Mouse (Mus musculus) layer of hippocampus, adult 18-20 months (tissue): ENCODE results near the gene Olfr1371. TPM values are rescaled to one million over a fixed set of nuclear protein-coding genes. Genes with fewer than 3 reads are reported as not detected.
"Not testable (repeated sequence)": the region's sequence is repeated elsewhere in the genome, so short reads cannot be mapped to it uniquely, and the experiment has no call there.

Experiments used
- DNase-seq, 2 experiments: peaks; one replicate each; pipeline ENCODE4 v3.0.0; 2022; ENCODE audit warnings: low spot score in 2 of 2
- total RNA-seq, 2 experiments: library from RNA; stranded (reverse); gene quantifications; 2 replicates each; pipeline ENCODE4 v1.2.3; 2021

Olfr1371 gene
- total RNA-seq, 2 experiments from 2014 or later: not detected

- no peak for DNase-seq
Observed at GRCm38 (mm10) chr11:52225986-52226599, 12.3 kb upstream of the Olfr1371 start.

GRCm38 (mm10) chr11:52223968-52224682 lies 10.3 kb upstream of the Olfr1371 start:
- no peak for DNase-seq

GRCm38 (mm10) chr11:52222891-52223290 lies 9.1 kb upstream of the Olfr1371 start:
- no peak for DNase-seq

GRCm38 (mm10) chr11:52221921-52222320 lies 8.1 kb upstream of the Olfr1371 start:
- DNase-seq: not testable (repeated sequence)

- peak; percentile 30 to 83 for DNase-seq
Observed at GRCm38 (mm10) chr11:52220282-52220681, 6.5 kb upstream of the Olfr1371 start.

GRCm38 (mm10) chr11:52196496-52197023 lies 17.2 kb downstream of the Olfr1371 start:
- DNase-seq: not testable (repeated sequence)

GRCm38 (mm10) chr11:52180651-52181050 lies 33.1 kb downstream of the Olfr1371 start:
- DNase-seq: not testable (repeated sequence)

- not testable (repeated sequence) for DNase-seq
Observed at GRCm38 (mm10) chr11:52179897-52180296, 33.9 kb downstream of the Olfr1371 start.

- DNase-seq: no peak
Observed at GRCm38 (mm10) chr11:52168461-52168860, 45.3 kb downstream of the Olfr1371 start.

- DNase-seq: not testable (repeated sequence)
Observed at GRCm38 (mm10) chr11:52167901-52168302, 45.9 kb downstream of the Olfr1371 start.

GRCm38 (mm10) chr11:52167126-52167525 lies 46.7 kb downstream of the Olfr1371 start:
- DNase-seq: no peak

GRCm38 (mm10) chr11:52163926-52164325 lies 49.9 kb downstream of the Olfr1371 start:
- DNase-seq: no peak

Other genes with a start within 250 kb of the Olfr1371 start
- gene Cdkn2aipnl, start 246.3 kb downstream of the Olfr1371 start, total RNA-seq: 10 to 100 TPM; 40.6 to 44.1 TPM
- 100 to 1,000 TPM; 186 to 195 TPM for gene Ube2b, start 213.2 kb downstream of the Olfr1371 start, total RNA-seq
- gene Cdkl3, start 209.8 kb downstream of the Olfr1371 start, total RNA-seq: 10 to 100 TPM; 14.0 to 16.7 TPM
- gene Ppp2ca, start 115.3 kb downstream of the Olfr1371 start, total RNA-seq: 100 to 1,000 TPM; 107 to 108 TPM
- not detected for gene Olfr1373, start 68.5 kb downstream of the Olfr1371 start, total RNA-seq
- 100 to 1,000 TPM; 461 to 470 TPM for gene Skp1a, start 18.0 kb upstream of the Olfr1371 start, total RNA-seq
- gene Tcf7, start 69.0 kb upstream of the Olfr1371 start, total RNA-seq: 1 to 10 TPM; 2.6 to 3.1 TPM
- gene Vdac1, start 146.9 kb upstream of the Olfr1371 start, total RNA-seq: 100 to 1,000 TPM; 522 to 543 TPM
- gene 9530068E07Rik, start 182.4 kb upstream of the Olfr1371 start, total RNA-seq: 10 to 100 TPM; 64.4 to 66.8 TPM